Mouse (Mus musculus) heart, postnatal 14 days (tissue): ENCODE data around the gene Lrrc8c. TPM values are rescaled to one million over a fixed set of nuclear protein-coding genes. Genes with fewer than 3 reads are reported as not detected.

Experiments
- DNase-seq, 2 experiments: peaks; one replicate each; pipeline ENCODE4 v3.0.0; 2021 to 2022
- intact Hi-C: fragments of 180-260 bp; cut with DNase I; formaldehyde crosslinking; loops from one replicate; pipeline ENCODE4 v1.15.1; 2025
- total RNA-seq, 2 experiments: library from RNA; stranded (reverse); gene quantifications; 2 replicates each; pipeline ENCODE4 v1.2.3; 2021

Gene Lrrc8c
- total RNA-seq, 2 experiments from 2014 or later, result 45.8 to 51.7 TPM

DNA sequence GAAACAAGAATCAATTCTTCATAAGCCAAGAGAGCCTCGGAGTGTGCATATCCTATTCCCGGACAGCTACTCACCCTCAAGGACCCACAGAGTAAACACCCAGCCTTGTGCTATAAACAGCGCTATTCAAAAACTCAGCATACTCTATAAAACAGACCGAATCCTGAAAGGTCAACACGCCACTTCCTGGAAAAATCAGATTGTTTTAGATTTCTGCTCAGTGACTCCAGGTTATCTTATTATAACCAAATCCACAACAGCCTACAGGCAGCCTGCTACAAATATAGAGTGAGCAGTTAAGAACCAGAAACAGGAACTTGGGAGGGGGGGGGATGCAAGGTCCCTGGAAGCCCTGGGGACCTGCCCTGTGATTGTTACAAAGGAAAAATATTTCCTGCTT is 67.5 kb downstream of the Lrrc8c start:
- peak; percentile 16 to 27 for DNase-seq
- intact Hi-C loops, result loop anchor here (2.0 to 5.0 kb wide), 2 partner anchors 34 to 66 kb away; no protein-coding TSS in a partner anchor

DNA sequence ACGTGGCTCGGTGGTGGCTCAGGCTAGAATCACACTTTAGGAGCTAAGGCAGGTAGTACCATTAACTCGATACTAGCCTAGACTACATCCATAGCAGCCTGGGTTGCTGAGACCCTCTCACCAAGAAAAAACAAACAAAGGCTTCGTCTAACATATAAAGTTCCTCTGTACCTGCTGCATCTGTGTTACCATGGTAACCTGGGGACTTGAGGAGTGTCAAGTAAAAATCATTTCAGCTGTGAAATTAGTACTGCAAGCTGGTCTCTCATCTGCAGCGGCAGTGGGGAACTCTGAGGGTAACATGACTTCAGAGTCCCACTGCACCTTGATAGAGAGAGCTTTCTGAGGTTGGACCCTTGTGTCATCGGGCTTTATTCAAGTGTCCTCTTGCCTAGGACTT is 68.3 kb downstream of the Lrrc8c start:
- intact Hi-C loops, result loop anchor here (2.0 to 5.0 kb wide), 2 partner anchors 33 to 65 kb away; no protein-coding TSS in a partner anchor
- no peak for DNase-seq

DNA sequence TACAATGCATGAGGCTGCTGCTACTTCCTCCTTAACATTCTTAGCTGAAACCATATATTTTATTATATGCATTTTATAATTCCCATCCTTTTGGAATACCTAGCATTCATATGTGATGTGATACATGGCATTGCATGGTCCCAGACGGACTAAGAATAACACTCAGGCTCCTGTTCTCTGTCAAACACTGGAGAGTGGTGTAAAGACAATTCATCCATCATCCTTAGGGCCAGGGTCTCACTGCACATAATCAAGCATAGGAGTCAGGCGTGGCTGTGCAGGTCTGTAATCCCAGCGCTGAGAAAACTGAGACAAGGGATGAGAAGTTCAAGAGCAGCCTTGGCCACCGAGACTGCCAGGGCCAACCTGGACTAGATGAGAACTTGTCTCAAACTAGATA is 69.5 kb downstream of the Lrrc8c start:
- intact Hi-C loops, result loop anchor here (5.0 kb wide), 1 partner anchor 64 kb away; no protein-coding TSS in a partner anchor
- no peak for DNase-seq

DNA sequence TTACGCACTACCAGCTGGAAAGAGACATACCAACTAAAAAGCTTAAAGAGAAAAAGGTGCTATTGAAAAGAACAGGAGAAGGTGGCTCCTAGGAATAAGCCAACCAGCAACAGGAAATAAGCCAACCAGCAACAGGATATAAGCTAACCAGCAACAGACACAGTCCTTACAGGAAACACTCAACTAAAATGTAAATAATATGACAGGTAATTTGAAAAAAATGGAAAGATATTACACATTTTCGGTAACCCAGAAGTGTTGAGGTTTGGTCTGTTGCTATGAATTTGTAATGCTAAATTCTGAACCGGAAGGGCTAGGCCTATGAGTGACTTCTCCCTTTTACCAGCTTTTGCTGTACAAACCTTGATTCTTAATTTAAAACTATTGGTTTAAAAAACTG is 69.9 kb downstream of the Lrrc8c start:
- intact Hi-C loops, result loop anchor here (5.0 kb wide), 1 partner anchor 63 kb away; no protein-coding TSS in a partner anchor
- DNase-seq, result no peak

DNA sequence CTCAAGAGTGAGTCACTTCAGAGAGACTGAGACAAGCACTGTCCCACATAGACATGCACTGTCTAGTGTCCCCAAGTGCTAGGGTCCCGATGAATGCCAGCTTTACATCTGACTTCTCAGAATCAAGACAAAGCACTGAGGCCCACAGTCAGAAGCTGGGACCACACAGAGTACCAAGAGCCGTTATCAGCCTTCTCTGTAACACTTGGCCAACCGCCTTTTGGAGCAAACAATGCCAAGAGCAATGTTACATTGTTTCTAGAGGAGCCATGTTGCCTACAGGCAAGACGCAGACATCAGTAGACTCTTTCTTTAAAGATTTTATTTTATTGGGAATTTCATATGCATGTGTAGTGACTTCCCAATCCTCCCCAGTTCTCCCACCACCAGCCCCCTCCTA is 73.2 kb downstream of the Lrrc8c start:
- intact Hi-C loops, result no loop called here
- DNase-seq, result peak in 1 of 2 experiments; percentile 29

DNA sequence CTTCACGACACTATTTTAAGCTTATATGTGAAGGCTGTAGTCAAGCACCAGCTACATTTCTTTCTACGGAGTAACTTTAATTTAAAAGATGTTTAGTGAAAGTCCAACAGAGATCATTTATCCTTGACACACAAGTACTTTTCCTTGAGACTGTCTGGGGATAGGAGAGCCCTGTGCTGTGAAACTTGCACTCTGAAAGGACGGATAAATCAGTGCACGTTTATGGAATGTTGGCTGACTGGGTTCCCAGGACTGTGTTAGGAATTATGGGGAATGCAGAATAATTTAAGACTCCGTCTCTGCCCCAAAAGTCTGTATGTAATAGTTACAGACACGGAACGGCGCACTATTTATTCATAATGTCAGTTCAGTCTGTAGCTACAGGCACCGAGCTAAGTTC is 74.4 kb downstream of the Lrrc8c start:
- intact Hi-C loops, result no loop called here
- DNase-seq, result no peak

DNA sequence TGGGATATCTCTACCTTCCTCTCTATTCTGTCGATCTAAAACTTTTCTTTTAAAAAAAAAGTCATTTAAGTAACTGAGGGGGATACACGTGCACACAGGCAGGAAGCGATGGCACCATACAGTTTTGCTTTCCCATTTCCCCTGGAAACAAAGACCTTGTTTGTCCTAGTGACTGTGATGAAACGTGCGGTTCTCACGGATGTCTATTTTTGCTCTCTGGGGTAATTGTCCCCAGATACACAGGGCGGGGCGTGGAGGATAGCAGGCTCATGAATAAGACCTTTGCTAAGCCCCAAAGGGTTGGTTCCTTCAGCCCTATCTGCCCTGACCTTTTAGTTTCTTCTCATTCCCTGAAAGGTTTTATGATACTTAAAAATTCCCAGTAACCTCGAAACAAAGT is 79.7 kb downstream of the Lrrc8c start:
- DNase-seq, result peak; percentile 44 to 46
- intact Hi-C loops, result no loop called here

DNA sequence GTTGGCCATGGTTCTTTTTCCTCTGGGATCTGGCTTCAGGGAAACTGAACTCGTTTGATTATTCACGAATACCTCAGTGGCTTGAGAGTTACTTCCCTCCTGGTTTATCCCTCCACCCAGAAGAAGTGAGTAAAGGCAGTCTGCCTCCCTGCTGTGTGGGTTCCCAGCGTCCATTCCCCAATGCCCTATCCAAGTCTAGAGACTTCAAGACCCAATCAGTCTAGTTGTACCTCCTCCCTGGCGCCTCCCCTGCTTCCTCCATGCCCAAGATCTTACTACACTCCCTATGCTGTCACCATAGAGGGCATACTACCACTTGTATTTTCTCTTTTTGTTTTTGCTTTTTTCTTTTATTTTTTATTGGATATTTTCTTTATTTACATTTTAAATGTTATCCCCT is 80.1 kb downstream of the Lrrc8c start:
- intact Hi-C loops, result no loop called here
- DNase-seq, result no peak

DNA sequence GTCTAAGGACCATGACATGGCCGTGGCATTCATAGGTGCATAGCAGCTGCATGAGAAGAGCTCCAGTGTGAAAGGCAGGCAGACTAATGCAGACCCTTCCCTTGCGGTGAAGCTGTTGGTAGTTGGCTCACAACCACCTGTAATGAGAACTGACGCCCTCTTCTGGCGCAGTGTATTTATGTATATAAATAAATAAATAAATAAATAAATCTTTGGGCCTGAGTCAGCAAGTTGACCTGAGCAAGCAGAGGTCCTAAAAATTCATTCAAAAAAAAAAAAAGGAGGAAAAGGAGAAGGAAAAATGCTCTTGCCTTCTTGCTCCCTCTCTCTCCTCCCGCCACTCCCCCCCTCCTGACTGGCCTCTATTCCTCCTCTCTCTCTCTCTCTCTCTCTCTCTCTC is 81.8 kb downstream of the Lrrc8c start:
- DNase-seq, result no peak
- intact Hi-C loops, result no loop called here

DNA sequence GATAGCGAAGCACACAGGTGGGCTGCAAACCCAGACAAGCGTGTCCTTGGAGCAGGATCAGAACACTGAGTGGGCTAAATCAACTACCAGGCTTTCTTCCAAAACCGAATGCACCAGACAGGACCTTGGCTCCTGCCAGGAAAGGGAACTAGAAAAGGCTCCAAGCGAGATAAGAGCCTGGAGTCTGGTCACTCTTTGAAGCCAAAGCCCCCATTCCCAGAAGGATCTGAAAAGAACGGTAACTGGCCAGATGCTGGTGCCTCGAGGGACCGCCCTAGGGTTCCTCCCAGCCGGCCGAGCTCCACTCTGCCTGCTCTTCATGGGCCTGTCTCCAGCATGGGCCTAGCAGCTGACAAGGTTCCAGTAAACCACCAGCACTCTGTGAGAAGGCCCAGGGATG is 83.4 kb downstream of the Lrrc8c start:
- peak; percentile 53 to 59 for DNase-seq
- intact Hi-C loops, result no loop called here

DNA sequence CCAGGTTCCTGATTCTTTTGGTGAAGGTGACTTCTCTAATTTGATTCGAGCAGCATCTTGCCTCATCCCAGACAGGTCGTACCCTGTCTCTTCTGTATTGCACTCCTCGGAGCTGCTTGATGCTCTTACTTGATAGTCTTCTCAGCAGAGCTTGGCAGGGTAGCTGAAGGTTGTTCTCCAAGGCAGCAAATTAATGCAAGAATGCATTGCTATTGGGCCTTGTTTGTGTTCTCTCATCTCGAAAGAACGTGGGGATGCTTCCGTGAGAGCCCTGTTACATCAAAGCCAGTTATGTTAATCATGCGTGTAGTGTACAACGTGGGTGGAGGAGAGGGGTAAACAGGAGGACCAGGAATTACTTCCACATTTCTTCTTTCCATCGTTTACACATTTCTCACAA is 86.5 kb downstream of the Lrrc8c start:
- no peak for DNase-seq
- intact Hi-C loops, result no loop called here

DNA sequence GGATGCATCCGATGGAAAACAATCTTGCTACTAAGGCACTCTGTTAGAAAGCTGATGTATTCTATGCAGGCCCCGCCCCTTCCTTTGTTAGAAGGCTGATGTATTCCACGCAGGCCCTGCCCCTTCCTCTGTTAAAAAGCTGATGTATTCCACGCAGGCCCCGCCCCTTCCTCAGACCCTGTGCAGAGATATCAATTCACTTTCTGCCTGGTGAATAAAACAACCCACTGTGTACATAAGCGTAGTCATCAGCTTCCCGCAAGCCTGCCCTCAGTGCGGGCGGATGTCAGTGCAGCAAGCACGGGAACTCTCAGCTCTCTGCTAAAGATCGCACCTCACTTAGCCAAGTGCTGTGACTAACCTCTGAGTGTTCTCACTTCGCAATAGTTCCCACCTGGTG is 90.5 kb downstream of the Lrrc8c start:
- intact Hi-C loops, result no loop called here
- no peak for DNase-seq

DNA sequence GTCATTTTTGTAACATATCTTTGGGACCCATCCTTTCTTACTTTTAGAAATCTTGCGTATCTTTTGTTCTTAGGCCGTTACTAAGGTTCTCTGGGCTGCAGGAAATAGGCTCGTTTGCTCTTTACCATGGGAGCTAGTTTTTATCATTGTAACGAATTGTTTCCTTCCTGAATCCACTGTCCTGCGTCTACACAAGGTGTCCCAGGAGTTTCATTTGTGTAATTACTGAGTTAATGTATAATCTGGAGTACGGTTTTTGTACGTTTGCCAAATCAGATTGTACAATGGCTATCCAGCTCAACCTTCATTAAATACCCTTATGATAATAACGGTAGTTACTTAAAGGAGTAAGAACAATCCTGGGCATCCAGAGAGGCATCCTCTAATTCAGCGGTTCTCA is 93.8 kb downstream of the Lrrc8c start:
- intact Hi-C loops, result no loop called here
- DNase-seq, result no peak

DNA sequence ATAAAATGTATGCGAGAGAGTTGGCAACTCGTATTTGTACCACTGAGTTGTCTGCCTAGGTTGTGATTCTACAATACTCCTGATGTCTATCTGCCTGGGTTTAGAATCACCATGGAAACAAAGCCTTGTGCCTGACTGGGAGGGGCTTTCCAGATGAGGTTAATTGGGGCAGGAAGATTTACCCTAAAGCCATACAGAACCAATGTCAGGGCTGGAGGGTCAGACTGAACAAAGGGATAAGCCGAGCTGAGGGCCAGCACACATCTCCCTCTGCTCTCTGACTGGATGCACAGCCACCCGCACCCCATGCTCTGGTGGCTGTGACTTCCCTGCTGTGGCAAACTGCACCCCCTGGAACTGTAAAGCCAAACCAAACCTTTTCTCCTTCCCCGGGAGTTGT is 94.8 kb downstream of the Lrrc8c start:
- intact Hi-C loops, result no loop called here
- DNase-seq, result no peak

DNA sequence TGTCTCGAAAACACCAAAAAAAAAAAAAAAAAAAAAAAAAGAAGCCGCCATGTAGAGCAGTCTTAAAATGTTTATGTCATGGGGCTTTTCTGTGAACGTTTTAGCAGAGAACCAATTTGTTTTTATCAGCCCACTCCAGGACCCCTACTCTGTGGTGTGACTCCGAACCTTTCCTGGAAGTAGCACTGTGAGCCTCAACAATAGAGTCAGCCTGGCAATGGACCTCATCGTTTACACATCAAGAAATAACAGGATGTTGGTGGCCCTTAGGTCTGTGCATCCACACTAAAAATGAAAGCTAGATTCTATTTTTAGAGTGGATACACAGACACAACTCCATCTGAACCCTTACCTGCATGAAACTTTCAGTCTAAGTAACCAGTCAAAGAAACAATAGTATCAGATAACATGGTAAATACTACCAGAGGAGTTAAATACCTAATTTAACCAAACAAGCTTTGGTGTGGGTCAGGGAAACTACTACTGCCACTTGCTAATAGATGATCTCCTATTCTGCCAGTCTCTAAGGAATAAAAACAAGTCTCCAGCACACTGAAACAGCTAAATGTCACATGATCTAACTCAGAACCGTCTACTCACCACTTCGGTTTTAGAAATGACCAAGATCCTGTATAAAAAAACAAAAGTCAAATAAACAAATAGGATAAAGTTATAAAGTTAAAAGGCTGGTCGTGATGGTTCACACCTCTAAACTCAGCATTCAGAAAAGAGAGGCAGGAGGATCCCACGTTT is 95.7 kb downstream of the Lrrc8c start:
- intact Hi-C loops, result no loop called here
- no peak for DNase-seq

DNA sequence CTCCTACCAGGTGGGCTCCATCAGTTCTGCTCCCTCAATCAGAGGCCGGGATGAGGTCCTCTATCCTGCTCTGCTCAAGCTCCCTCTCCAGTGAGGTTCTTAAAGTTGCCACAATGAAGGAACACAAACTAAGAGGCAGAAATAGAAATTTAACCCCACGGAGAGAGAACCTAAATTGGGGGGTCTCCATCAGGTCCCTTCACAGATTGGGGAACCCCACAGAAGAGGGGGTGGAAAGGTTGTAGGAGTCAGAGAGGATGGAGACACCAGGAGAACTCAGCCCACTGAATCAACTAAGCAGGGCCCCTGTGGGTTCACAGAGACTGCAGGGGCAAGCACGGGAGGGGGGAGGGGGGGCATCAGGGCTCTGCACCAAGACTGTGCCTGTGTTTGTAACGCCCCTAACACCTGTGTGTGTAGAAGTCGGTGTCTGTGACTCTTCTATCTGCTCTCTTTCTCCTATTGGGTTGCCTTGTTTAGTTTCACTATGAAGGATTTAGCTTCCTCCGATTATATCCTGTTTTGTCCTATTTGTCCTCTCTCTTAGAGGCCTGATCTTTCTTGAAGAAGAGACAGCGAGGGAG is 96.8 kb downstream of the Lrrc8c start:
- DNase-seq, result no peak
- intact Hi-C loops, result no loop called here

DNA sequence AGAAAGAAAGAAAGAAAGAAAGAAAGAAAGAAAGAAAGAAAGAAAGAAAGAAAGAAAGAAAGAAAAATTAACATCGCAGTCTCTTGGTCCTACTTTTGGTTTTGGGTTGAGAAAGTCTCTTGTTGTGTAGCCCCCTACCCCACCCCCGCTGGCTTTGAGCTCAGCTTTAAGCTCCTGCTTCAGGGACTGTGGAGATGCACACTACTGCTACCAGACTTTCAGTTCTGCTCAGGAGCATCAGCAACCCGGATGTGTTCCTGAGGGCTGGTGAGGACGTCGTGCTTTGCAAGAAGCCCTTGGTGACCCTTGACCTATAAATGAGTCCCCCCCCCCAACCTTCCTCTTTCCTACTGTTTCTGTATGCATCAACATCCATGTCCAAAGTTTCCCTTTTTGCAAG is 97.3 kb downstream of the Lrrc8c start:
- no peak for DNase-seq
- intact Hi-C loops, result no loop called here

DNA sequence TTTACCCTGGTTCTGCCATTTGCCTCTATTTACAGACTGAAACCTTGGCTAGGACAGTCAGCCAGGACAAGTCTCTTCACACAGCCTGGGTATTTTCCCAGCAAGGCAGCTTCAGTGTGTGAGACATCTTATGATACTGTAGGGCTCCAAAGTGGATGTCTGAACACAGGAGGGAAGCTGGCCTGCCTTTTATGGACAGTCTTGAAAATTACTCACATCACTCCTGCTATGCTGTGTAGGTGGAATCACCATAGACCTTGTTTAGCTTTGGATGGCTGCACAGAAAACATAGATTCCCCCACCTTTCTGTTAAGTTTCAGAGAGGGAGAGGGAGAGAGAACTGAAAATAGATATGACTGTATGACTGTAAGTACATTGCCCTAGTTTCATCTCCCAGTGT is 99.3 kb downstream of the Lrrc8c start:
- intact Hi-C loops, result no loop called here
- no peak for DNase-seq

DNA sequence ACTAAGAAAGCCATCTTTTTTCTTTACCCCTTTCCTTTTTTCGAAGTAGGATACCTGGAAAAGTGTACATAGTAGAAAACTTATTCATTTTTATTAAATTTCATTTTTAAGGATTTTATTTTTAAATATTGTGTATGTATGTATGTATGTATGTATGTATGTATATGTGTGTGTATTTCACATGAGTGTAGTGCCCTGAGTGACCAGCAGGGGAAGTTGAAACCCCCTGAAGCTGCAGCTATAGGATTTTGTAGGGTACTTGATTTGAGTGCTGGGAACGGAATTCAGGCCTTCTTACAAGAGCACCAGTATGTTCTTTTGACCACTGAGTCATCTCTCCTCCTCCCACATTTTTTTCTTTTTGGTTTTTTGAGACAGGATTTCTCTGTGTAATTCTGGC is 100.5 kb downstream of the Lrrc8c start:
- DNase-seq, result no peak
- intact Hi-C loops, result loop anchor here (2.0 kb wide), 1 partner anchor 33 kb away; no protein-coding TSS in a partner anchor

DNA sequence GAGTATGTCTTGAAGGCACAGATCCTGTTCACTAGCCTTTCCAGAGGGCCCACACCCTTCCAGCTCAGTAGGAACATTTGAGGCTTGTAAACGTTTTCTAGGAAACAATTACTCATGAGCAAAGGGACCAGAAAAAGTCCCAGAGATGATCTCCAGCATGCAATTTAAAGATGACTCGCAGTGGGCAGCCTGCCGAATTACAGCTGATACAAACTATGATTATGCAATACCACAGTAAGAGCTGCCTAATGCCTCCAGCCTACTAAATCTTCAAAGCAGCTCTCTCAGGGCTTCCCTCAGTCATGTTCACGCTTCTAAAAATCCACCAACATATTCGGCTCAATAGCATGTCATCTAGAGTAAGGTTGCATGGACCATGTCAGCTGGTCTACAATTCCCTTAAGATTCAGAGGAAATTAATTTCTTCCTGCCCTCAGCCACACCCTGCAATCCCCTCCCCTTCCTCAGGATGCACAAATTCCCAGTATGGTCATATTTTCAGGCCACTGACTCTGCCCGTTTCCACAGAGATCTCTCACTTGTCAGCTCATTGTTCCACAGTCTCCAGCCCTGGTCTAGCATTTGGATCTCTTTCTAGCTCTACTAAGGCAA is 101.4 kb downstream of the Lrrc8c start:
- peak; percentile 59 to 72 for DNase-seq
- intact Hi-C loops, result loop anchor here (2.0 kb wide), 1 partner anchor 34 kb away; no protein-coding TSS in a partner anchor

DNA sequence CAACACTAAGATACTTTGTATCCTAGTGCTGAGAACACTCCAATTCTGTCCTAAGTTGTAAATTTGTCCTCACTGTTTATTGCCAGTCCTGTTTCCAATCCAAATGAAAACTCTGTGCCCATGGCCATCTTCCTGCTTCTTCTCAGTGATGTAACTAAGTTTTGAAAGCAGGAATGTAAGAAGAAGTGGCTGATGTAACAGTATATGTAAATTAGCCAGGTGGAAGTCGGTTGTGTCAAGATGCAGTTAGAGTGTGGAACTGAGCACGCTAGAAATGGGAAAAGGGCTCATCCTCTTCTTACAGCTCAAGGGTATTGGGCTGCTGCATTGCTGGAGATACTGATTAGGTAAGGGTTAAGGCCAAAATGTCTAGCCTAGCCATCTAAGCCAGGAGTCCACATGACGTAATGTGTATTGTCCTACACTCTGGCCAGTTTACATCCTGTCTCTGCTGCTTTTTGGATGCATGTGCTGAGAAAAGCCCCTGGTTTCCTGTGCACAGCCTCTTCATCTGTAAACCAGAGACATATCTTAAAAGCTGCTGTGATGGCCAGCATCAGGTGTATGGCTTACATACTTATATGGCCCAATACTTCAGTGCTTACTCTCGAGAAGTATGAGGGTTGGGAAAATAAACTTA is 104.0 kb downstream of the Lrrc8c start:
- no peak for DNase-seq
- intact Hi-C loops, result no loop called here
